Mouse (Mus musculus): ENCODE results near the gene Scyl3. TPM values are rescaled to one million over a fixed set of nuclear protein-coding genes. Genes with fewer than 3 reads are reported as not detected.

Gene Scyl3
- 17.5 and 18.5 TPM in 2 replicates for polyA plus RNA-seq (2012; rRNA removed)

DNA sequence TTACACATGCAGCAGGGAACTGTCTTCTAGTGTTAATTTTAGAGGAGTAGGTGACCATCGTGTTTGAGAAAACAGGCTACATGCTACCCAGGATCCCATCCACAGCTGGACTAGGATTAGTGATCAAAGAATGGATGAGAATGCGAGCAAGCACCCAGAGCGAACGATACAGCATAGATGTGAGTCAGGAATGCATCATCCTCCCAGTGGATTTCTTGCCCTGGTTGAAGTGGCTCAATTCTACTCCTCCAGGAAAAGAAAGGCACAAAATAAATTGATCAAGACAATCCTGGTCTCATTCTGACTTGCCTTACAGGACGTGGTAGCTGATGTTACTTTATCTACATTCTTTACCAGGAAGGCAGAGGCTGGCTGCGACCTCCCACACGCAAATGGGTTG, at the start of gene Scyl3:
Gene Scyl3, plus strand, starts transcription at position 255 of the 400 bp plus-strand sequence.

DNA sequence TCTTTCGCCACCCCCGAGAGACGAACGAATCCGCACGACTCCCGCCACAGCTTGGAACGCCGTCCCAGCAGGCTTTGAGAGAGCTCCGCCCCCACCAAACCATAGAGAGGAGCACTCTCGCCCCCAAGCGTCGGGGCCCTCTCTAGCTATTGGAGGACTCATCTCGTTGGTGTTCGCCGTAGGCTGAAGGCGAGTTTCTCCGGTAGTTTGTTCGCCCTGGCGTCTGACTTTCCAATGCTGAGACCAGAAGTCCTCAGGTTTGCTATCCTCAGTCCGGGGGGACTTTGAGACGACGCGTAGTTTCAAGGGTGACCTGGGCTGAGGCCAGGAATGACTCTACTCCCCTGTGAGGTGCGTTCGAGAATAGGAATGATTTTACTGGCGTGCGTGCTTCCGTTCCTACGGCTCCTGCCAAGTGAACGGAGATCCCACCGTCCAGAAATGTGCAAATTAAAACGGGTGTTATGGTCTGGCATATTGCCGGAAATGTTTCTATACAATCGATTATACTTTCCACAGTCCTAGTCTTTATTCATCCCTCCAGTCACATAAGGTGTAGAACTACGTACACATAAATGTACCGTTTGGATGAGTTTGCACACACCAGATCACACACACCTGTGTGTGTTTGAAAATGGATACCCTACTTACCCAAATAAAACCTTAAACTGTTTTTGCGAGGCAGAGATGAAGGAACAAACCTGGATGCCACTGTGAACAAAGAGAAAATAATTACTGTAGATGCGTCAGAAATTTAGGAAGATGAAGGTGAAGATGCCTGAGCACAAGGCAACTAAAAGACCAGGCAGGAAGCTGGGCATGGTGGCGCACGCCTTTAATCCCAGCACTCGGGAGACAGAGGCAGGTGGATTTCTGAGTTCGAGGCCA, 66.1 kb downstream of the Scyl3 start, which contains the start of the genes BC055324 and Mettl18:
Gene BC055324, minus strand, starts transcription at position 76 of the 888 bp plus-strand sequence.
Gene Mettl18, plus strand, starts transcription at position 169 of the 888 bp plus-strand sequence.

Other genes with a start within 250 kb of the Scyl3 start
- gene Mettl11b, start 203.9 kb upstream of the Scyl3 start, polyA plus RNA-seq (2012; rRNA removed), result 1.0 and 1.1 TPM in 2 replicates
- gene Kifap3, start 149.5 kb upstream of the Scyl3 start, polyA plus RNA-seq (2012; rRNA removed), result 120 TPM in 2 replicates
- gene BC055324, start 65.7 kb downstream of the Scyl3 start, polyA plus RNA-seq (2012; rRNA removed), result 5.3 and 5.7 TPM in 2 replicates
- 4.2 TPM in 2 replicates for gene Mettl18, start 65.8 kb downstream of the Scyl3 start, polyA plus RNA-seq (2012; rRNA removed)
- gene Sele, start 119.1 kb downstream of the Scyl3 start, polyA plus RNA-seq (2012; rRNA removed), result 0.03 TPM in 2 replicates
- gene Sell, start 132.9 kb downstream of the Scyl3 start, polyA plus RNA-seq (2012; rRNA removed), result 0.14 and 0.25 TPM in 2 replicates
- 0.08 and 0.16 TPM in 2 replicates for gene Selp, start 186.2 kb downstream of the Scyl3 start, polyA plus RNA-seq (2012; rRNA removed)
- 0.14 and 0.20 TPM in 2 replicates for gene F5, start 222.7 kb downstream of the Scyl3 start, polyA plus RNA-seq (2012; rRNA removed)